Mouse (Mus musculus) brain, embryonic 14.5 days (tissue): ENCODE measurements around the gene Dapk2.

Experiments used
- CTCF ChIP-seq: fragments of 200-500 bp; IDR thresholded peaks from 2 replicates; pipeline ENCODE4 v1.5.1; 2012; ENCODE audit warnings: inconsistent platforms, mild to moderate bottlenecking, moderate library complexity, borderline replicate concordance; ENCODE audit not compliant: insufficient read depth, insufficient read length; ENCODE audit errors: extremely low read depth
- POLR2A ChIP-seq: fragments of 200-500 bp; IDR thresholded peaks from 2 replicates; pipeline ENCODE4 v1.6.1; 2012; ENCODE audit warnings: mild to moderate bottlenecking, inconsistent platforms, borderline replicate concordance; ENCODE audit not compliant: poor library complexity, insufficient read depth, insufficient read length, severe bottlenecking; ENCODE audit errors: extremely low read depth

- TF ChIP-seq CTCF = no peak
- no peak for TF ChIP-seq POLR2A
Measured at GRCm38 (mm10) chr9:66138193-66138592, 19.8 kb upstream of the Dapk2 start.
